Mouse (Mus musculus): ENCODE data around the gene Oas1h. TPM values are rescaled to one million over a fixed set of nuclear protein-coding genes. Genes with fewer than 3 reads are reported as not detected.
"Not testable (repeated sequence)": the region's sequence is repeated elsewhere in the genome, so short reads cannot be mapped to it uniquely, and the experiment has no call there.

Oas1h gene
- polyA plus RNA-seq, 1 experiment: not detected

GRCm38 (mm10) chr5:120887831-120888230, 26.6 kb downstream of the Oas1h start:
- TF ChIP-seq POLR2A (IDR thresholded peaks at IDR 0.05; ENCODE audit: low read depth, low read length) (no peak), CTCF (IDR thresholded peaks at IDR 0.05; ENCODE audit: borderline replicate concordance, insufficient read depth, low read length) (no peak)
- no peak overlapping the region for H3K4me3 ChIP-seq (ENCODE audit: insufficient read depth, low read length)
- no peak overlapping the region for H3K27ac ChIP-seq (ENCODE audit: insufficient read depth, low read length)
- no peaks in the 10 kb centered on the region for H3K4me1 ChIP-seq (ENCODE audit: control insufficient read depth, insufficient read depth, low read length)

- not testable (repeated sequence) for H3K4me3 ChIP-seq (ENCODE audit: insufficient read depth, low read length)
Measured at GRCm38 (mm10) chr5:120888294-120888815, 27.1 kb downstream of the Oas1h start.

GRCm38 (mm10) chr5:120890026-120890425, 28.8 kb downstream of the Oas1h start:
- no peak for TF ChIP-seq POLR2A (IDR thresholded peaks at IDR 0.05; ENCODE audit: low read depth, low read length)
- no peak for TF ChIP-seq CTCF (IDR thresholded peaks at IDR 0.05; ENCODE audit: borderline replicate concordance, insufficient read depth, low read length)
- Histone ChIP-seq H3K27ac (ENCODE audit: insufficient read depth, low read length) (no peak overlapping the region), H3K4me1 (ENCODE audit: control insufficient read depth, insufficient read depth, low read length) (no peaks in the 10 kb centered on the region), H3K4me3 (ENCODE audit: insufficient read depth, low read length) (no peak overlapping the region)

More at GRCm38 (mm10) chr5:120888294-120888815, 27.1 kb downstream of the Oas1h start:
- H3K4me1 ChIP-seq (ENCODE audit: control insufficient read depth, insufficient read depth, low read length); H3K27ac ChIP-seq (ENCODE audit: insufficient read depth, low read length): not testable (repeated sequence)

- no peak overlapping the region for H3K4me3 ChIP-seq (ENCODE audit: insufficient read depth, low read length)
- TF ChIP-seq POLR2A (IDR thresholded peaks at IDR 0.05; ENCODE audit: low read depth, low read length) (no peak), CTCF (IDR thresholded peaks at IDR 0.05; ENCODE audit: borderline replicate concordance, insufficient read depth, low read length) (no peak)
- no peaks in the 10 kb centered on the region for H3K4me1 ChIP-seq (ENCODE audit: control insufficient read depth, insufficient read depth, low read length)
- H3K27ac ChIP-seq (ENCODE audit: insufficient read depth, low read length): no peak overlapping the region
Measured at GRCm38 (mm10) chr5:120890991-120891390, 29.8 kb downstream of the Oas1h start.

GRCm38 (mm10) chr5:120891566-120892242, 30.5 kb downstream of the Oas1h start:
- H3K4me1 ChIP-seq (ENCODE audit: control insufficient read depth, insufficient read depth, low read length); H3K4me3 ChIP-seq (ENCODE audit: insufficient read depth, low read length); H3K27ac ChIP-seq (ENCODE audit: insufficient read depth, low read length): not testable (repeated sequence)

GRCm38 (mm10) chr5:120892243-120892660, 31.0 kb downstream of the Oas1h start:
- H3K27ac ChIP-seq (ENCODE audit: insufficient read depth, low read length): no peak overlapping the region
- TF ChIP-seq CTCF (IDR thresholded peaks at IDR 0.05; ENCODE audit: borderline replicate concordance, insufficient read depth, low read length): no peak
- no peak for TF ChIP-seq POLR2A (IDR thresholded peaks at IDR 0.05; ENCODE audit: low read depth, low read length)
- no peak overlapping the region for H3K4me3 ChIP-seq (ENCODE audit: insufficient read depth, low read length)
- no peaks in the 10 kb centered on the region for H3K4me1 ChIP-seq (ENCODE audit: control insufficient read depth, insufficient read depth, low read length)

GRCm38 (mm10) chr5:120893866-120894265, 32.6 kb downstream of the Oas1h start:
- H3K4me3 ChIP-seq (ENCODE audit: insufficient read depth, low read length); H3K4me1 ChIP-seq (ENCODE audit: control insufficient read depth, insufficient read depth, low read length); H3K27ac ChIP-seq (ENCODE audit: insufficient read depth, low read length): not testable (repeated sequence)

GRCm38 (mm10) chr5:120894692-120895091, 33.5 kb downstream of the Oas1h start:
- not testable (repeated sequence) for H3K4me3 ChIP-seq (ENCODE audit: insufficient read depth, low read length); H3K4me1 ChIP-seq (ENCODE audit: control insufficient read depth, insufficient read depth, low read length); H3K27ac ChIP-seq (ENCODE audit: insufficient read depth, low read length)

- Histone ChIP-seq H3K4me1 (ENCODE audit: control insufficient read depth, insufficient read depth, low read length) (no peaks in the 10 kb centered on the region), H3K27ac (ENCODE audit: insufficient read depth, low read length) (no peak overlapping the region), H3K4me3 (ENCODE audit: insufficient read depth, low read length) (no peak overlapping the region)
- TF ChIP-seq POLR2A (IDR thresholded peaks at IDR 0.05; ENCODE audit: low read depth, low read length): no peak
- TF ChIP-seq CTCF (IDR thresholded peaks at IDR 0.05; ENCODE audit: borderline replicate concordance, insufficient read depth, low read length): no peak
Measured at GRCm38 (mm10) chr5:120895231-120895900, 34.1 kb downstream of the Oas1h start.

GRCm38 (mm10) chr5:120898307-120898706, 37.1 kb downstream of the Oas1h start:
- Histone ChIP-seq H3K4me1 (ENCODE audit: control insufficient read depth, insufficient read depth, low read length) (no peaks in the 10 kb centered on the region), H3K27ac (ENCODE audit: insufficient read depth, low read length) (no peak overlapping the region), H3K4me3 (ENCODE audit: insufficient read depth, low read length) (no peak overlapping the region)
- no peak for TF ChIP-seq POLR2A (IDR thresholded peaks at IDR 0.05; ENCODE audit: low read depth, low read length)
- no peak for TF ChIP-seq CTCF (IDR thresholded peaks at IDR 0.05; ENCODE audit: borderline replicate concordance, insufficient read depth, low read length)

Data from embryonic fibroblast, embryonic 13.5 days (primary cell).